Mouse (Mus musculus) telencephalon, adult 2 months (tissue): ENCODE results near the gene Mob2.

Source experiments
- DNase-seq: peaks from one replicate; pipeline ENCODE4 v3.0.0-alpha.2; 2011; ENCODE audit warnings: low read depth, low spot score

Mob2 gene

GRCm38 (mm10) chr7:142080876-142081275, 20.0 kb upstream of the Mob2 start:
- DNase-seq = no peak

GRCm38 (mm10) chr7:142079365-142079764, 18.5 kb upstream of the Mob2 start:
- DNase-seq = no peak

DNA sequence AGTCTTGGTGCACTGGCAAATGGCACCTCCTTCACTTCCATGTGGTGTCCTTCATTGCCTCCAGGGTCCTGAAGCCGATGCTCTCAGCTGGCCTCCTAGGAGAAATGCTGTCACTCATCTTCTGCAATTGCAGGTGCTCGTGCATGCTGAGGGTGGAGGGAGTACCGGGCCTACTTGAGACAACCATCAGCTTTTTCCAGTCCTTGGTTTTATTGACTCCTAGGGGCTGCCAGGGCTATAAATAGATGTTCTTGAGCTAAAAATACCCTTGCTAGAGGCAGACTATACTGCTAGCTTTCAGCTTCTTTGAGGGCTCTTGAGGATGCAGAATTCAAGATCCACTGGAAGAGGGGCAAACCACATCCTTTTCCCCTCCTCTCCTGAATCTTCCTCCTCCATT, 16.3 kb upstream of the Mob2 start:
- no peak for DNase-seq

DNA sequence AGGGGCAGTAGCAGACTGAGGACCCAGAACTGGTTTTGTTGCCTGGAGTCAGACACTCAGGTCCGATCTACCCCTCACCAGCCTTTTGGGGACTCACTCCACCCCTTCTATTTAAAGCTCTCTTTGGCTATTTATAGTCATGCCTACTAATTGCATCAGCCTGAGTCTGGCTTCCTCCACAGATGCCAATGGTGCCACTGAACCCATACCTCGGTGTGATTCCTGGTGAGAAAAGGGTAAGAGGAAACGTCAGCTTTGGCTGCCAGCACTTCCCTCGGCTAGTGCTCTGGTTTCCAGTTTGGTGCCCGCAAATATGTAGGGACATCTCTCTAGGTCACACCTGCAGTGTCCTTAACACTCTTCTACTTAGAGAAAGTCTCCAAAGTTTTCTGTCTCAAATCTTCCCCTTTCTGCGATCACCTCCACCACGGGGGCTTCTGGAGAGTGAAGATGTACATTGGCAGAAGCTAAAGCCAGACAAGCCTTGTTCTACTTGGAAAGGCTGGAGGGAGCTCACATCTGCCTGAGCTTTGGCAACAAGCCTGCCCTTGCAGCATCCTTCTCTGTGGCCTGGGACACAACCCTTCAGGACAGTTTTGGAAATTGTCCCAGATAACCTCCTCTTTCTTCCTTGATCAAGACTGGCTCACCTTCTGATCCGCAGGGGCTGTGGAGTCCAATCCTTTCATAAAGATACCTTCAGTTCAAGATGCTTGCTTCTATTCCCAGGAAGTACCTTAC, 13.5 kb upstream of the Mob2 start:
- DNase-seq = no peak

DNA sequence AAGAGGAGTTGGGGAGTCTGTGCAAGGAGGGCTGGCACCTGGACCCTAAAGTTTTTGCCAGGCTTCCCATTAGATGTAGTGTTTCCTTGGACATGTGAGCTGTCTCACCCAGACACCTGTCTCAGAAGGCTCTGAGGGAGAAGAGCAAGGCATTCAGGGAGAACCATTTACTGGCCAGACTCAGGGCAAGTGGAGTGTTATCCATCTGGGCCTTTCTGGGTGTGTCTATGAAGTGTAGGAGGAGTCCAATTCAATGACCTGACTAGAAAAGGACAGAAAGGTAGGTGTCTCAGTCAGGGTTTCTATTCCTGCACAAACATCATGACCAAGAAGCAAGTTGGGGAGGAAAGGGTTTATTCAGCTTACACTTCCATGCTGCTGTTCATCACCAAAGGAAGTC, 10.9 kb upstream of the Mob2 start:
- no peak for DNase-seq

DNA sequence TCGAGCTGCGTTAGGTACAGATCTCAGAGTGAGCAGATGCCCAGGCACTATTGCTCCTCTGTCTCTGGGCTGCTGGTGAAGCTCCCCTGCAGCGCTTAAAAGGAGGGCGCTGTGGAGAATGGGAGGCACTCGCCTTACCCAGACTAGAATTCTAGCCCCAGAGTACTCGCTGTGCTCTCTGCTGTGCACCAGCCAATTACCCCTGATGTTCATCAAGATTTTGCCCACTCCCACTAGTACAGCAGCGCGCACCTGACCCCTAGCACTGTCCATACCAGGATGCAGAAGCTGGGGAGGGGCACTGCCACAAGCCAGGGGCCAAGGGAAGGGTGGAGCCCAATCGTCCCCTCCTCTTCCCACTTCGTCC, 10.3 kb upstream of the Mob2 start:
- DNase-seq = no peak

DNA sequence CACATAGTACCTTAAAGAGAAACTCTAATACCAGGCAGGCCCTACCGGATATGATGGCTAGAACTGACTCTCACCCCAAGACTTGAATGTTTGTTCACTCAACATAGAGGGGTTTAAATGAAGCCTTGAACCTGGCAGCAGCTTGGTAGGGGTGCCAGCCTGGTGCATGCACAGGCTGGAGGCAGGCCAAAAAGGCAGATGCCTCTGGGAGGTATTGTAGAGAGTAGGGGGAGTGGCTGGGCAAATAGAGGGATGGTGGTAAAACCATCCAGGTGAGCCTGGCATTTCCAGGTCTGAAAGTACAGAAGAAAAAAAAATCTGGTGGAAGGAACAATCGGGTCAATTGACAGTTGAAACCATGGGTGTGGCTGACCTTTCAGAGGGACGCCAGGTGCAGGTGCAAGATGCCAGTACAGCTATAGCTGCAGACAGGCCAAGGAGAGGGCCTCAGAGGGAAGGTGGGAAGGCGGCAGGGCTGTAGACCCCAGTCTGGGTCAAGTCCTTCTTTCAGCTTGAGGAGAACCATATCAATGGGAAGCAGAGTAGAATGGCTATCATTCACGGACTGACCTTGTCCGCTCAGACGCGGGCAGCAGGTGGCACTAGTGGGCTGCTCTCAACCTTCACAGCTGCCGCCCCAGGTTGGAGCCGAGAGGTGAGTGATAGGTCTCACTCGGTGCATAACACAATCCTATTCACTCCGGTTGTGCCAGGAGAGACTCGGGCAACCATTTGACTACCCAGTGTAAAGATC, 9.8 kb upstream of the Mob2 start:
- no peak for DNase-seq

DNA sequence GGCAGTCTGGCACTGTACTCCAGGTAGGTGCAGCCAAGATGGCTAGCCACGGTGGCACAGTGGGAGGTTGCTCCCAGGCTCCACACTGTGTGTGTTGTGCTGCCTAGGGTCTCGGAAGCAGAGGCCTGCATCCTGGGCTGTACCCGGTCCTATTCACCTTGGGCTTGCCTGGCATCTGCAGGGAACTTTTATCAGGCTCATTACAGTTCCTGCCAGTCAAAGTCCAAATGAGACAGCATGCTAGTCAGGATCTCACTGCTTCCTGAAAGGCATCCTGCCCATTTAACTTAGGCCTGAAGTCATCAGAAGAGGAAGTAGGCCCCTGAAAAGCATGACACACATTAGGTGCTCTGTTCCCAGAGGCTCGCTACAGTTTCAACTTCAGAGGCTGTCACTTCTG, 7.6 kb upstream of the Mob2 start:
- no peak for DNase-seq

- DNase-seq = no peak
These were observed 507 bp downstream of the Mob2 start for GRCm38 (mm10) chr7:142060185-142060930.

- DNase-seq = no peak
These were observed 1.8 kb downstream of the Mob2 start for GRCm38 (mm10) chr7:142059024-142059423.

DNA sequence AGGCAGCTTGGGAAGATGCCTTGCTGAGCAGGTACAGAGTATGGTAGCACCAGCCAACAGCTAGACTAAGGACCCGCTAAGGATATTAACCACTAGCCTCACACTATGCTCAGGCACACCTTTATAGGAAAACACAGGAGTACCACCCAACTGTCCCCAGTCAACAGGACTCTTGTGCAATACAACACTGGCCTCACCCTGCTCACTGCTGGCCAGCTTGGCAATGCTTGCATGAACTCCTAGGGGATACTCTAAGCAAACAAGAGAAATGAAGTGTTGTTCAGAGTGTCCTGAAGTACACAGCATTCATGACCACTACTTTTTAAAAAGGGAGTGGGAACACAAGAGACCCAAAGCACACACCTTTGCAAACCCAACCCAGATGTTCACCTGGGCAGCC, 3.7 kb downstream of the Mob2 start:
- no peak for DNase-seq

DNA sequence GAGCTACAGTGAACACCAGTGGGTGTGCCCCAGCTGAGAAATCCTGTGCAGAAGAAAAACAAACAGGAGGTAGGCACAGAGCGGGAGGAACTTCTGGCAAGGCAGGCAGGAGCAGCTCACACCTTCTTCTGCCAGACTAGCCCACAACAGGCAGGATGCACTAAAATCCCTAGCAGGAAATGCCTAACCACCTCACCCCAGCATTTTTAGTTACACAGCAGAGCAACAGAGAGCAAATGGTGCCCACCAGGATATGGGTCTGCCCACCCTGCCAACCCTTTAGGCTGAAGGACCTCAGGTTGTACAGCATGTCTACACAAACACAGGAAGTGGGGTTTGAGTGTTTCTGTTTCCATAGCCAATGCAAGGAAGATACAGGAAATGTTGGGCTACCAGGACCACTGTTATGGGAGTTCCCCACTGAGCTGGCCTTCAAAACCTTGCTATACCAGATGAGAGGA, 4.2 kb downstream of the Mob2 start:
- DNase-seq = no peak

GRCm38 (mm10) chr7:142055431-142055830, 5.4 kb downstream of the Mob2 start:
- no peak for DNase-seq

GRCm38 (mm10) chr7:142050536-142050935, 10.3 kb downstream of the Mob2 start:
- DNase-seq = no peak

DNA sequence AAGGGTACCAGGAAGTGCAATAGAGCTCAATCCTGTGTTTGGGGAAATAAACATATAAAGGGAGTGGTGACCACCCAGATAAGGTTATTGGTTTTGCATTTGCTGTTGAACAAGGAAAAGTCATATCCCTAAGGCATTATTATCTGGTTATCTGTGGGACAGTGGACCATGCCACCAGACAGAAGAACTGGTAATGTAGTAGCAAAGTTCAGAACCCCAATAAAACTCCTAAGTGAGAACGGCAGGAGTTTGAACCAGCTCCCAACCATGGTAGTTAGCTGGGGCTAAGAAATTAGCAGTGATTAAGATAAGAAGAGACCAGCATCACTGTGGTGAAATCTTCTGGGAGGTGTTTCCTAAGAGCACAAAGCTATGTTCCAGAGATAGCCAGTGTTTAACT, 14.9 kb downstream of the Mob2 start:
- DNase-seq = no peak

DNA sequence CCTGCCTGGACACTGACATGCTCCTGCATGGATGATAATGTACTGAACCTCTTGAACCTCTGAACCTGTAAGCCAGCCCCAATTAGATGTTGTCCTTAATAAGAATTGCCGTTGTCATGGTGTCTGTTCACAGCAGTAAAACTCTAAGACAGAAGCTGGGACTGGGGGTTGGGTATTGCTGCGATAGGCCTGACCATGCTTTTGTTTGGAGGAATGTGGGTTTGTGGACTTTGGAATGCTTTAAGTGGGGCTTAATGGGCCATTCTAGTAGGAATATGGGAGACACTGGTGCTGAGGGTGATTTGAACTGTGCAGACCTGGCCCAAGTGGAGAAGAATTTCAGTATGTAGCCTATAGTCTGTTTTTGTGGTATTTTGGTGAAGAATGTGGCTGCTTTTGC, 15.5 kb downstream of the Mob2 start:
- DNase-seq = no peak

- DNase-seq = no peak
These were observed 20.1 kb downstream of the Mob2 start for GRCm38 (mm10) chr7:142040756-142041155.

- peak; percentile 10 for DNase-seq
These were observed 23.2 kb downstream of the Mob2 start for GRCm38 (mm10) chr7:142037553-142038170.

DNA sequence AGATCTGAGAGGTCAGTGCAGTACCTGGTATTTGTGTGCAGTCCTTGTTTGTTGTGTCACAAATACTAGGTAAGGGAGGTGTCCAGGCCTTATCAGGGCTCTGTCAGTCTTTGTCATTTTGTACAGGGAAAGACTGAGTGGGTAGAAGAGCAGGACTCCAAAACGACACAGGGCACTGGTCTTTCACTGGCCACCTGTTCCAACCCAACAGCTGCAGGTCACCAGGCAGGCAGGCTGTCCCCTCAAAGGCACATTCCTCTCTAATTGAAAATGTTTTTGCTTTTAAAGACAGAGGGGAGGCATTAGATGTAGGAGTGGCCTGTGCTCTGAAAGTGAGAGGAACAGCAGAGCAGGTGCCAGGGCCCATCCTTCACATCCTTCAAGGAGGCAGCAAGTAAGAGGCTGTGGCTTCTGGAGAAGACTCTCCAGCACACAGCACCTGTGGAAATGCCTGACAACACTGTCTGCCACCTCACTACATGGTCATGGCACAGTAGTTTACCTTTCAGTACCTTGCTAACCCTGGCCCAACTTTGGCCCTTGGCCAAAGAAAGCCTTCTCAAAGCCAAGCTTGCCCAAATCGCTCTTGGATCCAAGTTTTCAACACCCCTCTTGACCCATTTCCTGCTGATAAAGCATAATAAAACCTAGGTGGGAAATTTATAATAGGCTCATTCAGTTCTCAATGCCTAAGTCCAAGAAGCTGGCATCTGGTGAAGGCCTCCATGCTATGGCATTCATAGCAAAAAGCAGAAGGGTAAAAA, 25.6 kb downstream of the Mob2 start:
- no peak for DNase-seq

DNA sequence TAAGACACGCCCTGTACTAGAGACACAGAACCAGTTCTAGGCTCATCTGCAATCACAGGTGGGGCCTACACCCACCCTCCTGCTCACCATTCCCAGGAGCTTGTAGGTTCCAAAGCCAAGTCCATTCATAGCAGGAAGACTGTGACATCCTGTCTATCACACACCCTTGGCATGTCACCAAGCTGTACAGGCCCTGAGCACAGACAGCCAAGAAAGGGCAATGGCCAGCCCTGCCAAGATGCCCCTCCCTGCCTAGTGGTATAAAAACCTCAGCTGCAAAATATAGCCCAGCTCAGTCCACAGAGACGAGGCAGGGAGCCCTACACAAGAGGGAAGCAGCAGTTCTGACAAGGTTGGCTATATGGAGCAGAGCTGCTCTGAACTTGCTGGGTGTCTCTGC, 26.7 kb downstream of the Mob2 start:
- no peak for DNase-seq

DNA sequence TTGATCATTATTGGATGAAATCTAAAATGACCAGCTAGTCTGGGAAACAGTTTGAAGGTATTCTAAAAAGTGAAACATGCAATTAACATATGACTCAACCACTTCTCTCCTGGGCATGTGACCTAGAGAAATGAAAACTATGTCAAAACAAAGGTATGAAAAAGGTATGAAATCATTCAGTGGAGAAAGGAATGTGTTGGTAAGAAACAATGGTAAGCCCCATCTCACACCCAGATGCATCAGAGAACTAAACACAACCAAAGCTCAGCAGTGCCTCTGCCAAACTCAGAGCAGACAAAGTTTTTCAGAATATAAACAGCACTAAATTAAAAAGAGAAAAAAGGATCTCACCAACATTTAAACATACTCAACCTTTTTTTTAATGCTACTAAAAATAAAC, 30.8 kb downstream of the Mob2 start:
- DNase-seq = no peak
